Mouse (Mus musculus) spleen, adult 18-20 months (tissue): ENCODE measurements around the gene Mgp.
A peak's percentile ranks its signal among the peaks of the same experiment; 100 is the strongest.

Source experiments
- DNase-seq, 2 experiments: peaks; one replicate each; pipeline ENCODE4 v3.0.0; 2022; ENCODE audit warnings: mixed read lengths in 2 of 2

Gene Mgp

GRCm38 (mm10) chr6:136875670-136876069 is at the start of gene Mgp:
Gene Mgp (minus strand): TSS chr6:136875823.
- no peak for DNase-seq

DNA sequence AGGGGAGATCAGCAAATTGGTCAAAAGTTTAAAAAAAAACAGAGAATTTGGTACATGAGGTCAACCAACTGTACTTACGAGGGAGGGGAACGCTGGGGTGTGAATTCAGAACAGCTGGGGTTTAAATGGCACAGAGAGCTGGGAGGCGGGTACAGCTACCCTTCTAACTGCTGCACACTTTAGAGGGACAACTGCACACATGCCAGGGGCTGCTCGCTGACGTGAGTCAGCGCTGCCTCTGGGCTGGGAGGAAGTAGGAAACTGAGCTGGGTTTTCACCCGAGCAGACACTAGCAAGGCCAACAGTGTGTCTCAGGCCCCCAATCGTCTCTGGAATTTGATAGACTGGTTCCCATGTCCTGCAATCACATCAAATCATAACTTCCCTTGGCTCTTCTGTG is 49.4 kb upstream of the Mgp start:
- no peak for DNase-seq

GRCm38 (mm10) chr6:136923532-136923931 is 47.9 kb upstream of the Mgp start, which contains the start of gene Pde6h:
Gene Pde6h (plus strand): TSS chr6:136923832.
- no peak for DNase-seq

- no peak for DNase-seq
Measured at GRCm38 (mm10) chr6:136922871-136923270, 47.2 kb upstream of the Mgp start.

GRCm38 (mm10) chr6:136922080-136922479 is 46.5 kb upstream of the Mgp start, which contains the start of gene Erp27:
Gene Erp27 (minus strand): TSS chr6:136922180.
- no peak for DNase-seq

DNA sequence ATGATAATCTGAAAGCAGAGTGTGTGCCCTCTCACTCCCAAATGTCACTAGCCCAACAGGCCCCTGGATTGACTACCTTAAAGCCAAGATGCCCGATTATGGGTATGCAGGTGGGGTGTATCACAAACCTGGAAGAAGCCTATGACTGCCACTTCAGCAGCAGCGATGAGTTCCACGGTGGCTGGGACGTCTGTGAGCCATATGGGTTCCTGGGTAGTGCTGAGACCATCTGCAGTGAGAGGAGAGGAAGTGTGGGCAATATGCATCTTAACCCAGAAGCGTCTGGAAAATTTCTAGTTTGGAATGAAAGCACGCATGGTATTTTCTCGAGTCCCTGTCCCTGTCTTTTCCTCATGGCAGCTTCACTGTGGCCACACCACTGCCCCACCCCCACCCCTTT is 46.0 kb upstream of the Mgp start:
- DNase-seq: no peak

DNA sequence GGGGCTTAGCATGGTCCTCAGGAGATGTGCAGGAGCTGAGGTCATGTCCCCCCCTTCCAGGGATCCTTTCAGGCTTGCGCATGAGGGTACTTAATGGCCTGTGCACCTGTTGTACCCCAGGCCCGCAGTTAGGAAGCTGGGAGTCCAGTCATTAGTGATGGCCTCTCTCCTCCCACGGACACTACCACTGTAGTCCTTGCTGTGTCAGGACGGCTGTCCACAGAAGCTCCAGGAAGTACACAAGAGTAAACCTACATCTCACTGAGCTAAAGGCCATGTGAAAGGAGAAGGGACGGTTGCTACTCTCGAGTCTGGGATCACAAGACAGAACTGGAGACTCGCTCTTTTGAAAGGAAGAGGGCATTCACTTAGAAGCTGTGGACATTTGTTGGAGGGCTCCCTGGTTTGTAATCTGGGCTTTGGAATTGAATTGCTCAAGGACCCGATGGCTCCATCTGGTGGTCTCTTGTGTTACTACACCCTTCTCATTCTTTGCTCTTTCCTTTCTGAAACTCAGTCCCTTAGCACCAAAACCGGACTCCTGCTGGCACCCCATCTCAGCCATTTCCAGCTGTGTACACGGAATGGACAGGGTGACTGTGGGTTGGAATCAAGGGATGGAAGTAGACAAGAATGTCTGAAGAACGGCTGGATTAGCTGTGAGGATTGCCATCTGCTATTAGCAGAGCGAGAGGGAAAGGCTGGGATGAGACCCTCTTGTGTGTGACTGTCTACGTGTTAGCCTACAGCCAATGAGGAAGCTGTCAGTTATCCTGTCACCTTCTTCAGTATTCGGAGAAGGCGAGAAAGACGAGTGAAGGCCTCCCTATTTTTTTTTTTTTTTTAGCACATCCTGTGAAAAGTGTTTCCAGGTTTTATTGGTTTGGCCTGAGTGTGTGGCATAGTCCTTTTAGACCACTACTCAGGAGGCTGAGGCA is 45.0 kb upstream of the Mgp start:
- DNase-seq: peak in 1 of 2 experiments; percentile 72

DNA sequence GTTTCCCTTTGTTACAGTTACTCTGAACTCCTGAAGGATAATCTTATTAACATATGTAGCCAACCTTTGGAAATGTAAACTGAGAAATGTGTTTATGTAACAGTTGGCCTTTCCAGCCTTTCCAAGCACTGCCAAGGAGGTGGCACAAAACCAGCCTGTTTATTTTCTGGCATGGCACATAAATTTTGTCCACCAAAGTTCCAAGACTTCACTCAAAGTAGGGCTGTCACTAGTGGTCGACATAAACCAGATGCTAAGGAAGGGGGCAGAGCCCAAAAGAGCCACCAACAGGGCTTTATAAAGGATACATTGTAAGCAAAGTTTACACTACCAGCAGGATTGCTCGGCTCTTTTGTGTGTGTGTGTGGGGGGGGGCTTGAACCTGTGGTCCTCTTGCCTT is 42.3 kb upstream of the Mgp start:
- DNase-seq: no peak

- DNase-seq: no peak
Measured at GRCm38 (mm10) chr6:136915721-136916395, 40.2 kb upstream of the Mgp start.

DNA sequence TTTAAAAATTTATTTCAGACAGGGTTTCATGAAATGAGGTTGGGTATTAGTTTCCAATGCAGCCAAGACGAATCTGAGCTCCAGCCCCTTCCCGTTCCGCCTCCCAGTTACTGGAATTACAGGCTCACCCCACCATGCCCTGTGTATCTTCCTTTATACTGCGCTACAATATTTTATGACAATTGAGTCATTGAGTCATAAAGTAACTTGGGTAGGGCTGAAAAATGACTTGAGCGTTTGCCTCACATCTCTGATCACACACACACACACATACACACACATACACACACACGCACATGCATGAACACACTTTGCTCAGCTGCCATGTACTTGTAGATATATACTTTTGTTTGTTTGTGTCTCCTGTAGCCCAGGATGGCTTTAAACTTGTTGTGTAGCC is 38.6 kb upstream of the Mgp start:
- no peak for DNase-seq

GRCm38 (mm10) chr6:136913384-136914126 is 37.9 kb upstream of the Mgp start:
- no peak for DNase-seq

DNA sequence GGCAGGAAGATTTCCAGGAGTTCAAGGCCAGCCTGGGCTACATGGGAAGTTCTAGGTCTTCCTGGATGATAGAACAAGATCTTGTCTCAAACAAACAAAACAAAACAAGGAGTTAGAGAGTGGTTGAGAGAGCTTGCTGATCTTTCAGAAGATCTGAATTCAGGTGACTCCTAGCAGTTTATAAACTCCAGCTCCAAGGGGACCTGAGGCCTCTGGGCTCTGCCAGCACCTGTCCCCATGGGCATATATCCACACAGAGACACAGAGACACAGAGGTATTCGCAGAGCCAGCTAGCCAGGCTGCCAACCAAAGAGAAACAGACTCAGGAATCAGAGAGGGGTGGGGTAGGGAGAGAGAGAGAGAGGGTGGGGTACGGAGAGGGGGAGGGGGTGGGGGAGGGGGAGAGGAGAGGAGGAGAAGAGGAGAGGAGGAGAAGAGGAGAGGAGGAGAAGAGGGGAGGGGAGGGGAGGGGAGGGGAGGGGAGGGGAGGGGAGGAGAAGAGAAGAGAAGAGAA is 37.2 kb upstream of the Mgp start:
- DNase-seq: no peak

DNA sequence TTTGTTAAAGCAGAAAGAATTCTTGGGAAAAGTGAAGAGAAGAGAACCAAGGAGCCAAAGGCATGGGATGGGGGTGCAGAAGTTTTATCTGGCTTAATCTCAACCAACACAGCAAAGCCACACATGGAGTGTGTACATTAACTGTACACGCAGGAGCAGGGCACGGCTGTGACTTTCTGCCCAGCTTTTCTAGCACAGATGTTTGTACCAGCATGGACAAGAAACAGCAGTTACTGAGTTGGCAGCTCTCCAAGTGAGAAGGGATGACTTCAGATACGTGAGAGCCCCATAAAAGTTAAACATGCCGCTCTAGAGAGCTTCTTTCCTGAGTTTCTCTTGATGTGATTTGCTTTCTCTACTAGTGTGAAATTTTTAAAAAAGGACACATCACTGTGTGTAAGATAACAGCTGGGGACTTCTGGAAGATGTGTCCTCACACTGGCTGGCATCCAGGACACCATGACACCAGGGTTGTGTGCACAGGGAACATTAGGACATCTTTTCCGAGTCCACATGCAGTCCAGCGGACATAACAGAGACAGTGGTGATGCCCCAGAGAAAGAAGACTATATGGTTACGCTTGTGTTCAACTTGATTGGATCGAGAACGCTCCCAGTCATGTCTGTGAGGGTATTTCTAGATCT is 34.7 kb upstream of the Mgp start:
- DNase-seq: no peak

DNA sequence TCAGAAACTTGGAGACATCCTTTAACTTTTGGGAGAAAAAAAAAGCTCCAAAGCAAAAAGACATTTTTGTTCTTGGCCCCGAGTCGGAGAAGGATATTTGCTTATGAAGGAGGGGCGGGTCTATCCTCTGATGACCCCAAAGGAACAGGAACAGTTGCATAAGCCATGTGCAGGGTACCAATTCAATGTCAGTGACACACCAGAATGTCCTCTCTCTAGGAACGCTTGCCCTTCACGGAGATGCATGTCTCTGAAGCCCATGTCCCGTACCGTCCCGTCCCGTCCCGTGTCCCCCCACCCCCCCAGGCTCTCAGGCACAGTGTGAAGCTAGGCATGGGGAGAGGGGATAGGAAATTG is 31.3 kb upstream of the Mgp start:
- DNase-seq: no peak

- no peak for DNase-seq
Measured at GRCm38 (mm10) chr6:136906283-136906936, 30.8 kb upstream of the Mgp start.

GRCm38 (mm10) chr6:136903885-136904470 is 28.4 kb upstream of the Mgp start:
- DNase-seq: no peak

DNA sequence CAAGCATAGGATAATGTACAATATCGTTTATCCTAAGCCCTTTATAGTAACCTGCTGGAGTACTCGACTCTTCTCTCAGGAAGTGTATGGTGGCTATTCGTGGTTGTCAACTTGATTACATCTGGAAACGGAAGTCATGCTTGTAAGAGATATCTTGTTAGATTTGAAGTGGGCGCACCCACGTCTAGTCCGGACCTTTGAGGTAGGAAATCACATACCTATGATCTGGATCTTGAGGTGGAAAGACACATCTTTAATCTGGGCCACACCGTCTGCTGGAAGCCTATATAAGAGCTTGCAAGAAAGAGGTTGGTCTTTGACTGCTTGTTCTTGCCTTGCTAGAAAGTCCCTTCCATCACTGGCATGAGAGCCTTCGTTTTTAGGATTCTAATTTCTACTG is 26.9 kb upstream of the Mgp start:
- DNase-seq: no peak

- DNase-seq: no peak
Measured at GRCm38 (mm10) chr6:136901010-136901409, 25.4 kb upstream of the Mgp start.

DNA sequence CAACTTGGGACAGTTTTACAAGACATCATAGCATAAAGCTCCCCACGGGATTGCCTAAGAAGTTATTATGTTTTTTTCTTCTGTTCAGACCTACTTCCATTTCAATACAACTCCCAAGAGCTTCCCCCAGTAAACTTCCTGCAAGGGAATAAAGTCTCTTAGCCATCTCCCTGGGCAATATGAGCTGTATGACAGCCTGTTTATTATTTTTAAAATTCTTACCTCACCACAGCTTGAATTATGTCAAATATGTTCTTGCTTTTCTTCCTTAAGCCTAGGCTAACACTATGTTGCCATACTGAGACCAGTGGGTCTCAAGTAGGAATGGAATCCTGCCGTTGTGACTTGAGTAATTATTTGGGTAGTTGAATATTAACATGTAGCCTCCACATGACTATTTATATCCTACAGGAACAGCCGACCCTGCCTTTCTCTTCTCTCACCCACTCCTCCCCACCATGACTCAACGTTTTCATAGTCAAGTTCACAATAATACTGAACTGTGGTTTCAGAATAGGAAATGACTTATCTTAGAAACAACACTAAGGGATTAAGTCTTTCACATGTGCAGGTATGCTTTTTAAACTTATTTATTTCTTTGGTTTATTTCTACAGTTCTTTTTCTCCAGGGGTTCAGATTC is 24.9 kb upstream of the Mgp start:
- DNase-seq: no peak

GRCm38 (mm10) chr6:136898954-136899353 is 23.3 kb upstream of the Mgp start:
- DNase-seq: no peak

DNA sequence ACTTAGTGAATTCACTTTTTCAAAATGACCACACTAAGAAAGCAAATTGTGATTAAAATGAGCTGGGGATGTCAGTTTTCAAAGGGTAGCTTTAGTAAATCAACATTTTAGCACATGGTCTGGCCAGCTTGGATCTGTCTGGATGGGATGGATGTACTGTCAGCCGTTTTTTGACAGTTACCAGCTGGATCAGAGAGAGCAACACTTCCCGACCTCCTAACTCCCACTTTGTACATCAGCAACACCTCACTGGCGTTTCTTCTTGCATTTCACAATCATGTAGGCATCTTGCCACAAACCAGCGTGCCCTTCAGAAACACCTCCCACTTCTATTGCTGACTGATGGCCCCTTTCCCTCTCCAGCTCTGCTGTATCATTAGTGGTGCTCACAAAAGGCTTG is 22.6 kb upstream of the Mgp start:
- no peak for DNase-seq
